Mouse (Mus musculus): Measurements from ENCODE around the gene Nae1.

DNA sequence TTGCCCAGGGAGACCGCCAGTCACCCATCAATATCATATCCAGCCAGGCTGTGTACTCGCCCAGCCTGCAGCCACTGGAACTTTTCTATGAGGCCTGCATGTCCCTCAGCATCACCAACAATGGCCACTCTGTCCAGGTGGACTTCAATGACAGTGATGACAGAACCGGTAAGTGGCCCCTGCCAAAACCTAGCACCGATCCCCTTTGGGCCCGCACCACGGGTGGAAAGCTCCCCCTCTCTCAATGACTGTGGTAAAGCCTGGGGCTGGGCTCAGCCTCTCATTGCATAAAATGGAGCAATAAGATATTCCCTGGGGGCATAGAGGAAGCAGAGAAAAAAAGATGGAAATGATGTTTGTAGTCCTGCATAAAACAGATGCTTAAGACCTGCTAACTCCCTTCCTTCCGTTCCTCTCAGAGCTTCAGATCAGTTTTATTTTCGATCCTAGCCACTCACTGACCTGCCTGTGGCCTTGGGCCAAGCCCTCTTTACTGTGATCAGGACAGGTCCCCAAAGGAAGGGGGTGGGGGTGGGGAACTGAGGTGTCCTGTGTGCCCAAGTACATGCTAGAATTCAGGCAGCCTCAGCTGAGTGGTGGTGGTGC, 9.1 kb upstream of the Nae1 start:
- TF ChIP-seq ZNF384 (IDR thresholded peaks at IDR 0.05; ENCODE audit: low read depth, low read length) = no peak
- no peak for TF ChIP-seq CHD2 (IDR thresholded peaks at IDR 0.05; ENCODE audit: low read depth, low read length)
- TF ChIP-seq MAFK (IDR thresholded peaks at IDR 0.05; ENCODE audit: insufficient read depth, low read depth, low read length) = no peak
- no peak for TF ChIP-seq ZC3H11A (IDR thresholded peaks at IDR 0.05; ENCODE audit: borderline replicate concordance, low read depth, low read length)
